Comparison of ENCODE assay signal across 8 mouse cellular contexts in genomic region chr15:27850904-27851303, GRCm38 (mm10).
A peak's percentile ranks its signal among the peaks of the same experiment; 100 is the strongest.
DNase-seq lines count a peak whose midpoint lies in the region; ATAC-seq lines count a peak whose summit lies in the region.

No protein-coding gene starts in this region.

- no peak overlapping the region for H3K4me3 ChIP-seq in forebrain, embryonic 11.5 days (ENCODE audit: low read depth, low read length)
- H3K4me3 ChIP-seq in forebrain, embryonic 15.5 days: no peak overlapping the region
- no peak overlapping the region for H3K4me3 ChIP-seq in midbrain, embryonic 15.5 days

- no peak overlapping the region for H3K27ac ChIP-seq in forebrain, embryonic 11.5 days (ENCODE audit: low read depth, low read length)
- no peak overlapping the region for H3K27ac ChIP-seq in forebrain, embryonic 15.5 days (replicated peaks)
- H3K27ac ChIP-seq in midbrain, embryonic 15.5 days: no peak overlapping the region

- WGBS in forebrain, embryonic 11.5 days: 84% methylated on average over 14 of the region's 14 CpGs
- WGBS in forebrain, embryonic 15.5 days: 89% methylated on average over 14 of the region's 14 CpGs
- WGBS in midbrain, embryonic 15.5 days: 84% methylated on average over 14 of the region's 14 CpGs

- H3K4me2 ChIP-seq in forebrain, embryonic 11.5 days (ENCODE audit: low read depth, low read length, severe bottlenecking): no peak overlapping the region
- no peak overlapping the region for H3K4me2 ChIP-seq in forebrain, embryonic 15.5 days (replicated peaks)
- no peak overlapping the region for H3K4me2 ChIP-seq in midbrain, embryonic 15.5 days

- 0 out of 2 replicates have a peak, but pooled peaks have one; percentile 56 for ATAC-seq in forebrain, embryonic 11.5 days (replicated peaks; ENCODE audit: low FRiP score)
- ATAC-seq in forebrain, embryonic 15.5 days (replicated peaks): no peak
- ATAC-seq in midbrain, embryonic 15.5 days (replicated peaks): peak; percentile 28; the same call in 1 of the 2 replicates

- H3K27me3 ChIP-seq in forebrain, embryonic 11.5 days (ENCODE audit: control insufficient read depth, insufficient read depth, low read length): no peaks in the 10 kb centered on the region
- no peaks in the 10 kb centered on the region for H3K27me3 ChIP-seq in forebrain, embryonic 15.5 days
- H3K27me3 ChIP-seq in midbrain, embryonic 15.5 days (replicated peaks): no peaks in the 10 kb centered on the region

- peak; percentile 65 for DNase-seq in forebrain, embryonic 11.5 days (ENCODE audit: low spot score)
- DNase-seq in ovary, postnatal 36 days (ENCODE audit: low spot score): peak; percentile 41
- no peak for DNase-seq in ovary, postnatal 10 days (ENCODE audit: low spot score)
- DNase-seq in cerebellum, adult 9-11 months: peak; percentile 47
- peak; percentile 27 for DNase-seq in kidney, adult 9 months
- no peak for DNase-seq in layer of hippocampus, adult 8-10 months (ENCODE audit: low spot score in 2 of 2)

- no peak overlapping the region for H3K9ac ChIP-seq in forebrain, embryonic 11.5 days (ENCODE audit: low read length)
- no peak overlapping the region for H3K9ac ChIP-seq in forebrain, embryonic 15.5 days (replicated peaks)
- no peak overlapping the region for H3K9ac ChIP-seq in midbrain, embryonic 15.5 days

- H3K4me1 ChIP-seq in forebrain, embryonic 11.5 days (replicated peaks; ENCODE audit: control insufficient read depth, insufficient read depth, low read length): no peaks in the 10 kb centered on the region
- no peaks in the 10 kb centered on the region for H3K4me1 ChIP-seq in forebrain, embryonic 15.5 days
- no peaks in the 10 kb centered on the region for H3K4me1 ChIP-seq in midbrain, embryonic 15.5 days

- H3K36me3 ChIP-seq in forebrain, embryonic 11.5 days (ENCODE audit: control insufficient read depth, insufficient read depth, low read length): peaks cover 15% of the 10 kb centered on the region; the same call in 1 of the 2 replicates
- peaks cover 78% of the 10 kb centered on the region for H3K36me3 ChIP-seq in forebrain, embryonic 15.5 days
- H3K36me3 ChIP-seq in midbrain, embryonic 15.5 days (replicated peaks): peaks cover 40% of the 10 kb centered on the region

- no peaks in the 10 kb centered on the region for H3K9me3 ChIP-seq in forebrain, embryonic 11.5 days (ENCODE audit: control insufficient read depth, low read length)
- no peaks in the 10 kb centered on the region for H3K9me3 ChIP-seq in forebrain, embryonic 15.5 days
- no peaks in the 10 kb centered on the region for H3K9me3 ChIP-seq in midbrain, embryonic 15.5 days

Comparison
In these comparisons a context has a peak if more than half of its experiments do, and no peak if none do; other contexts are left out.
1. DNase-seq: peak in forebrain, embryonic 11.5 days (single experiment), ovary, postnatal 36 days (single experiment), cerebellum, adult 9-11 months (single experiment) and kidney, adult 9 months (single experiment); none in ovary, postnatal 10 days (single experiment) and layer of hippocampus, adult 8-10 months (0 of 2).